Mouse (Mus musculus): ENCODE measurements around the gene 1110008L16Rik.

- TF ChIP-seq CTCF (IDR thresholded peaks at IDR 0.05; ENCODE audit: borderline replicate concordance, extremely low read depth, insufficient read depth, insufficient read length), result no peak
- no peak for TF ChIP-seq POLR2A (IDR thresholded peaks at IDR 0.05; ENCODE audit: borderline replicate concordance, extremely low read depth, insufficient read depth, insufficient read length, poor library complexity, severe bottlenecking)
These were observed 129.8 kb downstream of the 1110008L16Rik start for GRCm38 (mm10) chr12:55429201-55429600.

Data from brain, embryonic 14.5 days (tissue).